Mouse (Mus musculus) testis, adult 2 months (tissue): ENCODE results near the gene Ppm1l.

Experiments
- CTCF ChIP-seq: fragments of 200-500 bp; IDR thresholded peaks from 2 replicates; pipeline ENCODE4 v1.5.1; 2012; ENCODE audit warnings: low read depth, mild to moderate bottlenecking, inconsistent platforms, low read length, moderate library complexity; ENCODE audit not compliant: control insufficient read depth, insufficient read depth, insufficient replicate concordance
- POLR2A ChIP-seq: fragments of 200-500 bp; IDR thresholded peaks from 2 replicates; pipeline ENCODE4 v1.6.1; 2012; ENCODE audit warnings: low read depth, mild to moderate bottlenecking, inconsistent platforms, low read length, moderate library complexity; ENCODE audit not compliant: control insufficient read depth

GRCm38 (mm10) chr3:69374538-69374937 is 57.9 kb downstream of the Ppm1l start:
- TF ChIP-seq POLR2A (no peak), CTCF (no peak)
